Mouse (Mus musculus) granulocyte monocyte progenitor cell, adult 5-6 weeks (primary cell): Measurements from ENCODE around the gene Dhrs3. TPM values are rescaled to one million over a fixed set of nuclear protein-coding genes. Genes with fewer than 3 reads are reported as not detected.
A peak's percentile ranks its signal among the peaks of the same experiment; 100 is the strongest.

Experiments
- ATAC-seq: replicated peaks from 2 replicates; pipeline ENCODE4 v1.8.0; 2016; ENCODE audit warnings: mild to moderate bottlenecking, moderate TSS enrichment, inconsistent platforms; ENCODE audit not compliant: poor library complexity, severe bottlenecking
- total RNA-seq, 2 experiments: library from RNA; stranded (forward) in 1 of 2; stranded (reverse) in 1 of 2; fragments of 200-712, 200-1000 nt in 1 of 2; fragments of >200 nt in 1 of 2; fragmentation: Nextera tagmentation in 1 of 2; gene quantifications; 2 replicates each; pipeline ENCODE4 v1.2.3; 2014 to 2017

The Dhrs3 gene
- total RNA-seq, 2 experiments from 2014 or later = 17.5 to 30.0 TPM

DNA sequence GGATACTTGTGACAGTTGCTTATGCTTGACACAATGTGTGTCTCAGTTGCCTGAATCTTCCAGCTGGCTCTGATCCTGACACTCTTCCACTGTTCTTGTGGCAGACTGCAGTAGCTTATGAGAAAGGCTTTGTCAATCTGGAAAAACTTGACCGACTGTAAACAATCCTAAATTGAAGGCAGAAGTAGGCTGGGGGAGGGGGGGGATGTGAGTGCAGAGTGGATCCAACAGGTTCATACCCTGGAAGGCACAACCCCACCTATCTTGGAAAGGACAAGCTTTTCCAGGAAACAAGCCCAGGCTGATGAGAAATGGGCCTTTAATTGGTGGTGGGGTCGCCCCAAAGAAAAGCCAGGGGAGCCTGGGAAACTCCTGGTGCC is 2.6 kb downstream of the Dhrs3 start:
- no peak for ATAC-seq

DNA sequence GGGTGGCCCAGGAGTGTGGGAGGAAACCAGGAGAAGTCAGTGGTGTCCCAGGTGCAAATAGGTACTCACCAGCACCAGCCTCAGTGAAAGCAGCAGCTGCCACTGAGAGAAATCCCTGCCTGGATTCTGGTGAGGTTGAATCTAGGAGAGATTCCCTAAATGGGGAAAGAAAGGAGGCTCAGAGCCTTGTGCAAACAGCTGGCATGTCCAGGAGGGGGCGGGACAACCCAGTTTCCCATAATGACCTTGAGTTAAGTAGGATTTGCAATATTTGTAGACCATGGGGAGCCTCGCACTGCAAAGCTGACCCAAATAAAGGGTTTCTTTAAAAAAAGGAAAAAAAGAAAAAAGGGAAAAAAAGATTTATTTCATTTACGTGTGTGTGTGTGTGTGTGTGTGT is 3.7 kb downstream of the Dhrs3 start:
- ATAC-seq = no peak

DNA sequence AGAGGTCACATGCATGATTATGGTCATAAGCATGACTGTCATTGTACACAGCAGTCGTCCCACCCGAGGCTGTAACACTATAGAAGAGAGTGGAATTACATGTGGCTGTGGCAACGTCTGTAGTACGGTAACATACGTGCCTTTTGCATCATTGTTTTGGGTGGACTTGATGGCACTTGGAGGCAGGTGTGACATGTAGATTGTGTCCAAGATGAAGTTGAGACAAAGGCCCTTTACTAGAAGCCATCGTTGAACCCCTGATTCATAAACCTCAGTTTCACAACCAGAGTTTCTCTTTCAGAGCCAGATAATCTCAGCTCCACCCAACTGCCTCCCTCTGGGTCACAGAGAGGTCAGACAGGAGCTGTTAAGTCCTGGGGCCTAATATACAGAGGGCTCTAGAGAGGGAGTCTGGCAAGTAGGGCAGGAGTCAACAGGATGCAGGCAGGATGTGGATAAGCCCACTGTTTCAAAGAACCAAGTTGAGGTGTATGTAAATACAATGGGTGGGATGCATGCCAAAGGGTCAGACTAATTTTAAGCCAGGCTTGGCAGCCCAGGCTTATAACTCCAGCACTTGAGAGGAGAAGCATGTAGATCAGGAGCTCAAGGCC is 5.5 kb downstream of the Dhrs3 start:
- peak; percentile 13; the same call in 1 of the 2 replicates for ATAC-seq

DNA sequence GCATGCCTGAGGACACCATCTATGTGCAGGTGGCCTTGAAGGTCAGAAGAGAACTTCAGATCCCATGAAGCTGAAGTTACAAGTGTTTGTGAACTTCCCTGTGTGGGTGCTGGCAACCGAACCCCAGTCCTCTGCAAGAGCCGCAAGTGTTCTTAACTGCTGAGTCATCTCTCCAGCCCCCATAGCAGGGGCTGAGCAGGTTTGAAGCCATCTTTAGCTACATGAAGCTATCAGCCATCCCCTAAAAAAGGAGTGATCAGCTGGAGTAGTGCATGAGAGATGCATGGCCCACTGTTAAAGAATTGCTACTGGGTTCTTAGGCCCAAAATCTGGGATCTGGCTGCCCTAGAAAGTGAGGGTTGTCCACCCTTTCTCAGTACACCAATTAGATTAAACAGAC is 6.1 kb downstream of the Dhrs3 start:
- no peak for ATAC-seq

DNA sequence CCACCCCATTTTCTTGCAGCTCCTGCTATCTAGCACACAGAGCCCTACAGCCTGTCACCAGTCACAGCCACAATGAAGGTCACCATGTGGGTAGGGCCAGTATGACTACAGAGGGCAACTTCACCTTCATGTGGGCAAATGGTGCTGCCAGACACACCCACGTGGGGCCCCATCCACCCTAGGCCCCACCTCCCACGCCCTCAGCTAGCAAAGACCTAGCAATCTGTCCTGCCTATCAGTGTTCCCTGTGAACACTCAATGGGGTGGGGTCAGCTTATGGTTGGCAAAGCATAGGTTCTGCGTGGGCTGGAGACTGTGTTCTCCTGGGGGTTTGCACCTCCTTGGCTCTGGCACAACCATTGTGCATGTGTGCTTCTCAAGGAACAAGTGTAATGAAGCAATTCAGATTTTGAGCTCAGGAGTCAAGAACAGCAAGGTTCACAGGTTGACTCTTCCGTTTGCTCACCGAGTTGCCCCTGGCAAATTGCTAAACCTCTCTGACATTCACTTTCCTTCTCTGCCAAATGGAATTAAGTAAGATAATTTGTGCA is 9.0 kb downstream of the Dhrs3 start:
- no peak for ATAC-seq

DNA sequence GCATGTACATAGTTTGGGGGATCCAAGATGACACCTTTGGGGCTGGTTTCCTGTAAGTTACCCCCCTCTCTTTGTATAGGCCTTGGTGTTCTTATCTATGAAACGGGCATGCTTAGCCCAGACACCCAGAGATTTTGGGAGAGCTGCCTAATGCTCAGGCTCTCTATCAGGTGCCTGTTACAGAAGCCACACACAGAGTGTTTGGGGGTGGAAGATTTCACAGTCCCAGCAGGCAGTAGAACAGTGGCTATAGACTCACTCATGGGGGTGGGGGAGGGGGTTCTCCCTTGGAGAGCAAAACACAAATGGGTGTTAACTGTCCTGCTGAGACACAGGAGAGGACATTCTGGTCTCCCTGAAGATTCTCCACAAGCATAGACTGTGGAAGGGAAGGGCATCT is 10.5 kb downstream of the Dhrs3 start:
- ATAC-seq = no peak

DNA sequence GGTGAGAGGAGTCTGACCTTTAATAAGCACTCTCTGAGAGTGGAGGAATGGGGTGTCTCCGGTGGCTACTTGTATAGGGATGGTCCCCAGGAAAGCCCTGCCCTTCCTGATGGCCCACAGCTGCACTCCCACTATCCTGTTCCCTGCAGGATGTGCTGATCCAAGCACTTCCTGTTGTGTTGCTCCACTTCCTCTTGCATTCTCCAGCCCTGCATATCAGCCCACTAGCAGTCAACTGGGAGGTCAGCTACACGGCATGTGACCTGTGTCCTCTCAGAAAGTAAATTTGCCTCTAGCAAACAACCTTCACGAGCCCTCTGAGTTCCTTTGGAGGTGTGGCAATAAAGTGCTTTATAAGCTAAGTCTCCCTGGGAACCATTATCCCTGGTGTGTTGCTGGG is 11.3 kb downstream of the Dhrs3 start:
- peak; percentile 48 for ATAC-seq

DNA sequence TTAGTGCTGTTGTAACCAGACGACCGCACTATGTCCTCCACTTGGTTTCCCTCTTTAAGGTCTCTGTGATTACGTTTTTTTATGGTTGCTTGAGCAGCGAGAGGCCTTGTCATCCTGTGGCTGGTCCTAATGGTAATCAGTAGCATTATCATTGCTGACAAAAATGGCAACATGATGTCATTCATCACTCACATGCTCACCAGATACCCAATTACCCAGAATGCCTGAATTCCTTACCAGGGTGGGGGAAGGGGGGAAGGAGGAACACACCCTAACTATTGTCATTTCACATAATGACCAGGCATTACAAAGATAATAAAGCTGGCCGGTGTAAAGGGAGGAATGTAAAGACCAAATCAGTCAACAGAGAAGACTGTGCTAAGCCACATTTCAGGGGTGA is 12.5 kb downstream of the Dhrs3 start:
- no peak for ATAC-seq

DNA sequence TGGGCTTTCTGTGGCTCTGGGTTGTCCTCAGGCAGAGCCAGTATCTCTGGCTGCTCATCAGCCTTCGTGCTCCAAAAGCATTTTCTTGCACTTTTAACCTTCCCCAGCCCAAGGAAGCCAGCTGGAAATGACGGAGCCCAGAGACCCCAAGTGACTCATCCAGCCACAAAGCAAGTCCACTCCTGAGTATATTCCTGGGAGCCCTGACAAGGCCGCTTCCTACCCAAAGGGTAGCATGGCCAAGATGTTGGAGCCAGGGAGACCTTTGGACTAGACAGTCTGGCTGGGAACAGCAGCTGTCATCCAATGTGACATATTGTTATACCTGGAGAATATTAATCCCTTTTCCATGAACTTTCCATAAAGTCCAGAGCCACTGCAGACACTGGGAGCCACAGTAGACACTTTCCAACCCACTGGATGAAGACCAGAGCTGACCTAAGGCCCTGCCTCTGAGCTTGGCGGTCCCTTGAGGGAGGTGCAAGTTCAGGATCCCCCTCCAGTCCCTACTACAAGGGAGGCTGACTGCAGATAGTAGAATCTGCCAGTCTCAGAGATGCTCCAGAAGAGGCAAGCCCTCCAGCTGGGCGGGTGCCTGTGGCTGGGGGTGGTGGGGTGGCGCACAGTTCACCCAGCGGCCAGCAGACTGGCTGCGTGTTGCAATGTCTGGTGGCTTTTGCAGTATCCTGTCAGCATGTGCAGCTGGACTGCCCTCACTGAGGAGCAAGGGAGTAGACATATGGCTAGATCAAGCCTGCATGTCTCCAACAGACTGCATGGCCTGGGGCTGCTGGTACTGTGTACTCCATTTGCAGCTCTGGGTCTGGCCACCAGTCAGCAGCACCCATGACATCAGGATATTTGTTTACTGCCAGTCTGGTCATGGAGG is 13.6 kb downstream of the Dhrs3 start:
- ATAC-seq = peak; percentile 70

DNA sequence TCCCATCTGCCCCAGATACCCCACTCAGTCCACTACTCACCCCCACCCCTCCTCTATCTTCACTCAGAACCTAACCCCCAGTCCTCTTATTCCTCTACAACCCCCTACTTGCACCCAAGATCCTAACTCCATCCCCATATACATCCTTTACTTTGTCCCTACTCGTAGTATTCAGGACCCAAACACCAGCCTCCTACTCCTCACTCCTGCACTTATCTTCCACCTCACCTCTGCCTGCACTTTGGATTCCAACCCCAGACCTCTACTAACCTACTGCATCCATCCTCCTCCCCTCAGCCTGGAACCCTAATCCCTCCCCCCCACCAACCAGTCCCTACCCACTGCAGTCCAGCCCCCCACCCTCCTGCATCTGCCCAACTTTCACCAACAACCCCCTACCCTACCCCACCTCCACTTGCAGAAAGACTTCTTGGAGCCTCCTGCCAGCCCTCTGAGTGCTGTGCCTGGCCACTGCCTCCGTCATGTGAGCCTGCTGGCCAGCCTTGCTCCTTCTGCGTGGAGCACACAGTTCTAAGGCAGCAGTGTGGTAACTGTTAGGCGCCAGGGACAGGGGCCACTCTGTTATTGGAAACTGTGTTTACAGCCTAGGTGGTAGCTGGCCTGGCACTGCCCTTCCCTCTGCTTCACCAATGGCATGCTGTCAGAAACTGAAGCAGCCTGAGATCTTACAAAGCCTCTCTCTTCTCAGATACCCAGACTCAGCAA is 14.5 kb downstream of the Dhrs3 start:
- ATAC-seq = no peak

DNA sequence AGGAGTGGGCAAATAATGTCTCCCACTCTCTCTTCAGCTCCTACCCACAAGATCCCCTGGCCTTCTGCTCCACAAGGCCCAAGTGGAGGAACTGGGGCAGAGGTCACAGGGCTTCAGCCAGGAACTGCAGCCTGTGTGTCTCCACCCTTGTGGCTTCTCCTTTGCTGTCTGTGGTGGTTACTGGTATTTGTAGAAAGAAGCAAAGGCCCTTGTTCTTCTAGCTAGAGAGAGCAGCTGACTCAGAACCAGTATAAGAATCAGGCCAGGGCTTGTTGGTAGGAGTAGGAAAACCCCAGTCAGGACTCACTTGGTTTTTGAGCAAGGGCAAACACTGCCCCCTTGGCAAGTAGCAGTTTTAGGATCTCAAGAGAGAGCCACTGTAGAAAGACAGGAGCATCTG is 16.2 kb downstream of the Dhrs3 start:
- peak; percentile 39 for ATAC-seq

DNA sequence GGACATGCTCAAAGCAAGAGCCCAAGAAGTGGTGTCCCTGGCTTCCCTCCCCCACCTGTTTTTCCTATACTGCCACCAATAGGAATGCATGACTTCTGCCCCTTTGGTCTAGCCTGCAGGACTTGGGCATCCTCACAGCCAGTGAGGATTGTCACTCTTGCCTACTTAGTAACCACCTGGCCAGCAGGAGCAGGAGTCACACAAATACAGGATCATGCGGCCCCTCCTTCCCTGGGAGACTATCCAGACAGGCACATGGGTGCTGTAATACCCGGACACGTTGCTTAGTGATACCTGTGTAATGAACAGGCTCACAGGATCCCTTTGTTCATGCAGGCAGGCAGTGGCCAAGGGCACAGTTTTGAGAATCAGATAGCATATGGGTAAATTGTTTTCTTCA is 17.7 kb downstream of the Dhrs3 start:
- ATAC-seq = no peak

DNA sequence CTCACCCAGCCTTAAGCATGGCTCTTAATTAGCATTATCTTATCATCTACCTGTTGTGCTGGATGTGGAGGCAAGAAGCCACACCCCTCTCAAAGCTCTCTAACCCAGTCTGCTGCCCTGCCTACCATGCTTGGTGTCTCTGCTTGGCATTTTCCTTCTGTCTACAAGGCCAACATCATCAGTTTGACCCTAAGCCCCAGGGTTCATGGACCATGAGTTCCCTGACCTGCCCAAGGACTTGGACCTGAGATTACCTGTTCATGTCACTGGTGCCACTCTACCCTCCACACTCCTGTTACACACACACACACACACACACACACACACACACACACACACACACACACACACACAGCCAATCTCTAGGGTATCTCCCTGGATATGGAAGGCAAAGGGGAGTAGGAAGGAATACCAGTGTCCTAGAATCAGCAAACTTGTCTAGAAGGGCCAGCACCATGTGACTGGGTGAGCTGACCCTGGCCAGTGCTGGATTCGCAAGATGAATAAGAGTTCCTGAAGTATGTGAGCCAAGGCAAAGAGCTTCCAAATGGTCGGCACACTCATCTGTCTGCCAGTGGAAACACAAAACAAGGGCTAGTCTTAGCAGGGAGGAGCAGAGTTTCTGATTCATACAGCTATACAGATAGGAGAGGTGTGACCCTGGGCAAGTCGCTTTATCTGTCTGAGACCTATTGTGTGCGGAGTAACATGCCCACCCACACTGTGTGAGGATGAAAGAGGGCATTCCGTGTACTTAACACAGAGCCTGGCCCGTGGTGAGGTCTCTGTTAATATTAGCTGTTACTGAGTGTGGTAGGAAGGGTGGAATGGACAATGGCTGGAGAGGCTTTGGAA is 20.9 kb downstream of the Dhrs3 start:
- no peak for ATAC-seq

DNA sequence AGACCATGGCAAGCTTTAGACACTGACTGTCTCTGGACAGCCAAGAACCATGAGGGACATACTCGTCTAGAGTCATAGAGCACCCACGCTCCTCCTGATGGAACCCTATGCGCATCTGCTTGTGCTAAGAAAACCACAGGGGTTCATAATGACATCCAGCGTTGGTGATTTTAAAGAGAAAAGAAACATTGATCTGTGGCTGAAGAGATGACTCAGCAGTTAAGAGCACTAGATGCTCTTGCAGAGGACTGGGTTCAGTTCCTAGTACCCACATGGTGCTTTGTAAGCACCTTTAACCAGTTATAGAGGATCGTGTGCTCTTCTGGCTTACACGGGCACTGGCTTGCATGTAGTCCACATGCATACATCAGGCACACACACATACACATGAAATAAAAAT is 23.9 kb downstream of the Dhrs3 start:
- ATAC-seq = no peak

DNA sequence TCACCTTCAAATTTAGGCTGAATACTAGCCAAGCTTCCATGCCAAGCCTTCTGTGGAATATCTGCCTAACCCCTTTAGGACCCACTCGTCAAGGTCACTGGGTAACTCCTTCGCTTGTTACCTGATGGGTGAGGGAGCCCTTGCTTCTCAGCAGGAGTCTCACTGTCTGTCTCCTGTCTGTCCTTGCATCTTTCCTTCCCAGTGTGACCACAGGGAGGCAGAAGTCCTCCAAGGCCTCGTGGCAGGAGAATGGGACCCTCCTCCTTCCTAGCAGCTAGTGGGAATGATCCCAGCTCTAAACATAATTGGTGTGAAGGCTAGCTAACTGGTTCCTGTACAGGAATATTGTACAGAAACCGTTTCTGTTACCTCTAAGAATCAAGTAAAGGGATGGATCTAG is 24.5 kb downstream of the Dhrs3 start:
- peak; percentile 31; the same call in 1 of the 2 replicates for ATAC-seq

DNA sequence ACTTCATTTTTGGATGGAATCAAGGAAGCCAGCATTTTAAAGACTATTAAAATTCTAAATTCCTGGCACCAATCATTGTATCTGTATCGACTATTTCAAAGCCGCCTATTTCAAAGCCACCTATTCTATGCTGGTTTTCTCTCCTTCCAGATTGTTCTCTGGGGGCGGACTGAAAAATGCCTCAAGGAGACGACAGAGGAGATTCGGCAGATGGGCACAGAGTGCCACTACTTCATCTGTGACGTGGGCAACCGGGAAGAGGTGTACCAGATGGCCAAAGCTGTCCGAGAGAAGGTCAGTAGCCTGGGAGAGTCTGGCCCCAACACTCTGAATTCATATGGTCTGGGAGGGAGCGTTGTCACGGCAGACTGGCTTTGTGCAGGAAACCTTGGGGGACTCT is 25.9 kb downstream of the Dhrs3 start:
- ATAC-seq = no peak

DNA sequence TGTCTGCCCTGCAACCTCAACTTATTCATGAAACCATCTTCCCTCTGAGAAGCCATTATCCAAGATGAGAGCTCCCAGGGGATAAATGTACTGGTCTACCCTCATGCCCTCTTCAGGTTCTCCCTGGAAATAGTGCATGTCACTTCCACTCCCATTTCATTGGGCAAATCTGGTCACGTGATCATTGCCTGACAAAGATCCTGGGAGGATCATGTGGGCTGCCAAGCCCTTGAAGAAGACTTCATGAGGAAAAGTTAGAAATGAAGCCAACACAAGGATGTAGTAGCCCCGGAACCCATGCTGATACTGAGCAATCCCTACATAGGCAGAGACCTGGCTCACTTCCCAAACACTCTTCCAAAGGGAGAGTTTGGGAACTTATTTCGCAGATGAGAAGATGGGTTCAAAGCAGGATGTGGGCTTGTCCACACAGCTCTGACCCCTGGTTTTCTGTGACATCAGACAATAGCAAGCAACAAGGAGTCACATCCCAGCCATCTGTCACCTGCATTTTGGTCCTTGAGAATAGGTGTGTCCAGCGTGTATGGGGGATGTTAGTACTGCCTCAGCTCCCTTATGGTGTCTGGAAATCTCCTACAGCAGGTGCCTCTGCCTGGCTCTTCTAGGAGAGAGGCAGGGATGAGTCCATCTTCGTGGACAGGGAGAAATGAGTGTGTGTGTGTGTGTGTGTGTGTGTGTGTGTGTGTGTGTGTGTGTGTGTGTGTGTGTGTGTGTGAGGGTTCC is 36.2 kb downstream of the Dhrs3 start:
- ATAC-seq = no peak

DNA sequence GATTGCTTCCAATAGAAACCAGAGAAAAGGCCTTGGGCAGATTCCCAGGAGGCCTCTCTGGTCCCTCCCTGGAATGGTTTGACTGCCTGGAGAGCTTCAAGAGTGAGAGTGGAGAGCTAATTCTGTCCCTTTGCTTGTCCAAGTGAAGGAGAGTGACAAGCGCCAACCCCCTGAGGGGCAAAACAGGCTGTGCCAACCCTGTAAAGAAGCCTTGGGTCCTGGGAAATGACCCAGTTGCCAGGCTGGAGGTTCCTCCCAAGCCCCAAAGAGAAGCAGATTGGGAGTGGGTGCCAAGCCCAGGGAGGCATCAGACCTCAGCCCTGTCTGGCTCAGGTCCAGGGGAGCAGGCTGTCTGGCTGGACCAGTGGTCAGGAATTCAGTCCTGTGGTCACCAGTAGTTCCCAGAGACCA is 37.2 kb downstream of the Dhrs3 start:
- peak; percentile 20 for ATAC-seq

DNA sequence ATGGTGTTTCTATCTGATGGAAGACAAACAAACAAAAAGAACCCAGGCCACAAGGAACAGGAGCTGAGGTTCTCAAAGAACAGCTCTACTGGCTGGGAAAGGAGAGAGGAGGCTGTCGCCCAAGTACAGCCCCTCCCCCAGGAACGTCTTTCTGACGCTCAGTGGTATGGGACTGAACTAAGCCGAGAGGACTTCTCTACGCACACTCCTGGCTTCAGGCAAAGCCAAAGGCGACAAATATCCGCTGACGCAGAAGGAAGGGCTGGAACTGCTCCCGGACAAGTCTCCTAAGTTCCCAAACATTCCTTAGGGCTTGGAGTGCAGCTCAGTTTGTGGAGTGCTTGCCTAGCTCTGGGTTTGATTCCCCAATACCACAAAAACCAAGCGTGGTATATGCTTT is 37.7 kb downstream of the Dhrs3 start:
- ATAC-seq = no peak
